Mouse (Mus musculus): ENCODE results near the gene Ankrd36. TPM values are rescaled to one million over a fixed set of nuclear protein-coding genes. Genes with fewer than 3 reads are reported as not detected.

Gene Ankrd36
- not detected for polyA plus RNA-seq (2014; fragmentation: Illumina TruSeq; extraction: RNeasy Lipid Tissue Mini Kit (QIAGEN cat#74804); ENCODE audit: insufficient read depth, low read depth, low replicate concordance)

GRCm38 (mm10) chr11:5569474-5569873 lies at the start of gene Ankrd36:
Gene Ankrd36 (plus strand): TSS chr11:5569684.

GRCm38 (mm10) chr11:5520412-5521265 lies 48.8 kb upstream of the Ankrd36 start, which contains the start of gene Xbp1:
Gene Xbp1 (plus strand): TSS chr11:5520659.

GRCm38 (mm10) chr11:5541799-5542481 lies 27.5 kb upstream of the Ankrd36 start, which contains the start of gene Ccdc117:
Gene Ccdc117 (minus strand): TSS chr11:5542187.

GRCm38 (mm10) chr11:5715630-5716105 lies 146.2 kb downstream of the Ankrd36 start, which contains the start of gene Mrps24:
Gene Mrps24 (minus strand): TSS chr11:5715680.

Other genes starting within 250 kb of the Ankrd36 start
- 2.4 TPM for gene Znrf3, start 124.8 kb upstream of the Ankrd36 start, polyA plus RNA-seq (2014; fragmentation: Illumina TruSeq; extraction: RNeasy Lipid Tissue Mini Kit (QIAGEN cat#74804); ENCODE audit: insufficient read depth, low read depth, low replicate concordance)
- 154 TPM for gene Xbp1, start 49.0 kb upstream of the Ankrd36 start, polyA plus RNA-seq (2014; fragmentation: Illumina TruSeq; extraction: RNeasy Lipid Tissue Mini Kit (QIAGEN cat#74804); ENCODE audit: insufficient read depth, low read depth, low replicate concordance)
- gene Ccdc117, start 27.5 kb upstream of the Ankrd36 start, polyA plus RNA-seq (2014; fragmentation: Illumina TruSeq; extraction: RNeasy Lipid Tissue Mini Kit (QIAGEN cat#74804); ENCODE audit: insufficient read depth, low read depth, low replicate concordance): 24.0 TPM
- 77.6 TPM for gene Mrps24, start 146.0 kb downstream of the Ankrd36 start, polyA plus RNA-seq (2014; fragmentation: Illumina TruSeq; extraction: RNeasy Lipid Tissue Mini Kit (QIAGEN cat#74804); ENCODE audit: insufficient read depth, low read depth, low replicate concordance)
- 12.4 TPM for gene Urgcp, start 192.7 kb downstream of the Ankrd36 start, polyA plus RNA-seq (2014; fragmentation: Illumina TruSeq; extraction: RNeasy Lipid Tissue Mini Kit (QIAGEN cat#74804); ENCODE audit: insufficient read depth, low read depth, low replicate concordance)
- gene Dbnl, start 218.8 kb downstream of the Ankrd36 start, polyA plus RNA-seq (2014; fragmentation: Illumina TruSeq; extraction: RNeasy Lipid Tissue Mini Kit (QIAGEN cat#74804); ENCODE audit: insufficient read depth, low read depth, low replicate concordance): 77.5 TPM
- gene Pgam2, start 234.0 kb downstream of the Ankrd36 start, polyA plus RNA-seq (2014; fragmentation: Illumina TruSeq; extraction: RNeasy Lipid Tissue Mini Kit (QIAGEN cat#74804); ENCODE audit: insufficient read depth, low read depth, low replicate concordance): 18.6 TPM